In the genomic region with DNA sequence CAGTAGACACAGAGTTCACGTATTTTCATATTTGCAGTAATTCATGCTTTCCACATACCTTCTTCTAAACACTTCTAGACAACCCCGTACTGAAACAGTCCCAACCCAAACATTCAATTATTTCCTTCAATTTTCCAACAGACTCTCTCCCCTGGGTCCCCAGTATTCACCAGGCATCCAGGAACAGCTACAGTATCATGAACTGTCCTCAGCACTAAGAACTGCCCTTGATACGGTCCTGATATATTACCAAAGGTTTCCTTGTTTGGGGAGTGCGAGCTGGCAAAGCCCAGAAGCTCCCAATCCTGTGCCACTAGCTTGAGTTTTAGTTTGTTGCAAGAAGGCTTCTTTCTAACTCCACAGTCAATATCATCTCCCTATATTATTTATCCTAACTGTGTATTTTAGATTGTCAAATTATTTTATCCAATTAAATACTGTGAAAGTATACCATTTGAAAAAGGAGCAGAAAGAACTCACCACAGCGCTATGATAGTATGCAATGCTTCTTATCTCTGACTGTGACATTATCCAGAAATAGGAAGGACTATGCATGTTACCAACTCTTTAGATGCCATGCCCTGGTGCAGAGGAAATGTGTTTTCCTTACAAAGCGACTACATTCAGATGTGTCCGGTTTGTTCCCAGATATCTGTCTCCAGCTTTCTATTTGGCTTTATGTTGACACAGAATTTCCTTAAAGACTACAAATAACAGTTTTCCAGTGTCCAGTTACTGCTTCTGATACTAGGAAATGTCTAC, we compare ENCODE assay signal across 25 mouse cellular contexts.
"Had no signal": no experiment of that assay in that cellular context is flagged by ENCODE, and none has a peak within 500 bp of the region (broad histone marks: within the 10 kb centered on the region; RNA-seq: fewer than 3 reads in every experiment).

No protein-coding gene starts in this region.

- H3K9ac ChIP-seq: forebrain, embryonic 15.5 days; forebrain, postnatal 0 days; hindbrain, embryonic 13.5 days; hindbrain, embryonic 15.5 days; kidney, embryonic 15.5 days; limb, embryonic 13.5 days; limb, embryonic 15.5 days; liver, embryonic 12.5 days; liver, embryonic 14.5 days had no signal

- H3K4me2 ChIP-seq: forebrain, embryonic 15.5 days; hindbrain, embryonic 13.5 days; hindbrain, embryonic 15.5 days; kidney, embryonic 15.5 days; limb, embryonic 13.5 days; limb, embryonic 15.5 days; liver, embryonic 12.5 days had no signal

- H3K27ac ChIP-seq: forebrain, embryonic 15.5 days; hindbrain, embryonic 13.5 days; hindbrain, embryonic 15.5 days; hindbrain, postnatal 0 days; kidney, embryonic 15.5 days; kidney, postnatal 0 days; limb, embryonic 13.5 days; limb, embryonic 15.5 days; liver, embryonic 12.5 days; liver, embryonic 14.5 days had no signal

- H3K36me3 ChIP-seq: forebrain, embryonic 15.5 days; heart, embryonic 10.5 days; hindbrain, embryonic 13.5 days; hindbrain, embryonic 15.5 days; kidney, embryonic 15.5 days; limb, embryonic 13.5 days; limb, embryonic 15.5 days; liver, embryonic 12.5 days had no signal

- H3K4me1 ChIP-seq: liver, embryonic 12.5 days had no signal

- H3K4me3 ChIP-seq: forebrain, embryonic 15.5 days; heart, embryonic 10.5 days; hindbrain, embryonic 13.5 days; hindbrain, embryonic 15.5 days; kidney, embryonic 15.5 days; limb, embryonic 13.5 days; limb, embryonic 15.5 days; liver, embryonic 12.5 days had no signal

- ATAC-seq: forebrain, embryonic 15.5 days; forebrain, postnatal 0 days; hindbrain, postnatal 0 days; intestine, embryonic 16.5 days; liver, embryonic 12.5 days had no signal

- H3K9me3 ChIP-seq: forebrain, embryonic 15.5 days; heart, embryonic 10.5 days; hindbrain, embryonic 13.5 days; hindbrain, embryonic 15.5 days; kidney, embryonic 15.5 days; limb, embryonic 13.5 days; limb, embryonic 15.5 days; liver, embryonic 12.5 days had no signal

- DNase-seq: forebrain, postnatal 0 days; gastrocnemius, postnatal 14 days; gastrocnemius, postnatal 36 days; heart, adult 18-20 months; kidney, adult 11 months; kidney, adult 2 months; kidney, adult 9 months; kidney, postnatal 14 days; kidney, postnatal 36 days; layer of hippocampus, adult 9-11 months; layer of hippocampus, postnatal 36 days; left cerebral cortex, postnatal 4 days; lung, adult 18-20 months had no signal

- H3K27me3 ChIP-seq: forebrain, embryonic 15.5 days; hindbrain, embryonic 13.5 days; hindbrain, embryonic 15.5 days; kidney, embryonic 15.5 days; limb, embryonic 13.5 days; limb, embryonic 15.5 days; liver, embryonic 12.5 days had no signal
